Mouse (Mus musculus) adrenal gland, adult 18-20 months (tissue): ENCODE data around the gene Bcorl1. TPM values are rescaled to one million over a fixed set of nuclear protein-coding genes. Genes with fewer than 3 reads are reported as not detected.

Experiments used
- DNase-seq, 2 experiments: peaks; one replicate each; pipeline ENCODE4 v3.0.0; 2021 to 2022; ENCODE audit warnings: low spot score in 2 of 2
- long read RNA-seq, 2 experiments: library from polyadenylated mRNA; stranded (forward); transcript quantifications; one replicate each; pipeline ENCODE4 v2.0.0; 2021
- total RNA-seq, 2 experiments: library from RNA; stranded (reverse); gene quantifications; 1 replicate in 1 of 2; 2 replicates in 1 of 2; pipeline ENCODE4 v1.2.3; 2021

Bcorl1 gene
- total RNA-seq, result 1 to 10 TPM; 8.0 to 9.1 TPM
- long read RNA-seq, experiment 1, partial matches to known transcripts, result 0 of 1 reads
- long read RNA-seq, experiment 1, other reads (novel, unspliced or antisense), result 1 of 1 reads
- long read RNA-seq, experiment 2, result 0 reads

GRCm38 (mm10) chrX:48341141-48341540 is at the start of gene Bcorl1:
Bcorl1 (plus strand) TSS chrX:48341358.
- DNase-seq, result peak; percentile 38 to 42

GRCm38 (mm10) chrX:48291413-48291812 is 49.7 kb upstream of the Bcorl1 start:
- DNase-seq, result no peak

GRCm38 (mm10) chrX:48305356-48305755 is 35.8 kb upstream of the Bcorl1 start:
- DNase-seq, result no peak

- no peak for DNase-seq
These were observed 30.2 kb upstream of the Bcorl1 start for GRCm38 (mm10) chrX:48310706-48311517.

- no peak for DNase-seq
These were observed 29.4 kb upstream of the Bcorl1 start for GRCm38 (mm10) chrX:48311727-48312126.

- DNase-seq, result peak; percentile 77 to 78
These were observed 26.6 kb upstream of the Bcorl1 start for GRCm38 (mm10) chrX:48314530-48315079.

- no peak for DNase-seq
These were observed 23.7 kb upstream of the Bcorl1 start for GRCm38 (mm10) chrX:48317444-48317843.

- DNase-seq, result no peak
These were observed 23.0 kb upstream of the Bcorl1 start for GRCm38 (mm10) chrX:48318194-48318593.

- peak; percentile 25 to 31 for DNase-seq
These were observed 613 bp upstream of the Bcorl1 start for GRCm38 (mm10) chrX:48340441-48341049.

GRCm38 (mm10) chrX:48341621-48342161 is 533 bp downstream of the Bcorl1 start:
- DNase-seq, result peak; percentile 60 to 66

- peak in 1 of 2 experiments; percentile 18 for DNase-seq
These were observed 1.6 kb downstream of the Bcorl1 start for GRCm38 (mm10) chrX:48342731-48343130.

- peak; percentile 69 to 74 for DNase-seq
These were observed 2.3 kb downstream of the Bcorl1 start for GRCm38 (mm10) chrX:48343461-48343952.

GRCm38 (mm10) chrX:48343966-48344642 is 2.9 kb downstream of the Bcorl1 start:
- DNase-seq, result peak; percentile 22 to 26

GRCm38 (mm10) chrX:48344643-48345384 is 3.7 kb downstream of the Bcorl1 start:
- peak; percentile 18 to 23 for DNase-seq

GRCm38 (mm10) chrX:48345385-48345932 is 4.3 kb downstream of the Bcorl1 start:
- DNase-seq, result peak in 1 of 2 experiments; percentile 32

- no peak for DNase-seq
These were observed 14.2 kb downstream of the Bcorl1 start for GRCm38 (mm10) chrX:48355346-48355745.

- DNase-seq, result no peak
These were observed 24.8 kb downstream of the Bcorl1 start for GRCm38 (mm10) chrX:48365836-48366577.

- DNase-seq, result no peak
These were observed 26.7 kb downstream of the Bcorl1 start for GRCm38 (mm10) chrX:48367841-48368240.

GRCm38 (mm10) chrX:48383643-48384042 is 42.5 kb downstream of the Bcorl1 start:
- DNase-seq, result peak; percentile 48 to 61
